Mouse (Mus musculus) left cerebral cortex, adult 2 months (tissue): ENCODE data around the gene Crim1. TPM values are rescaled to one million over a fixed set of nuclear protein-coding genes. Genes with fewer than 3 reads are reported as not detected.

Experiments
- DNase-seq, 2 experiments: peaks; one replicate each; pipeline ENCODE4 v3.0.0; 2021 to 2022; ENCODE audit warnings: low spot score in 2 of 2, mixed read lengths in 1 of 2; ENCODE audit errors: extremely low spot score in 1 of 2
- H3K27ac ChIP-seq: fragments of 200-600 bp; 2 replicates; pipeline ENCODE4 v1.8.1; 2022
- H3K4me3 ChIP-seq: fragments of 200-600 bp; 2 replicates; pipeline ENCODE4 v1.8.1; 2022
- CTCF ChIP-seq: fragments of 200-600 bp; IDR thresholded peaks from 2 replicates; pipeline ENCODE4 v1.8.1; 2022; ENCODE audit warnings: antibody characterized with exemption, mild to moderate bottlenecking, moderate library complexity
- intact Hi-C: fragments of 180-260 bp; cut with DNase I; formaldehyde crosslinking; loops from one replicate; pipeline ENCODE4 v1.15.1; 2025
- total RNA-seq, 2 experiments: library from RNA; stranded (reverse); gene quantifications; 2 replicates each; pipeline ENCODE4 v1.2.3; 2021

The Crim1 gene
- total RNA-seq, 2 experiments from 2014 or later, result 83.3 to 93.1 TPM

GRCm38 (mm10) chr17:78354411-78354810, 154.4 kb downstream of the Crim1 start:
- Histone ChIP-seq H3K27ac (no peak overlapping the region), H3K4me3 (no peak overlapping the region)
- no peak for DNase-seq
- intact Hi-C loops, result no loop called here
- no peak for TF ChIP-seq CTCF

GRCm38 (mm10) chr17:78354871-78355270, 154.8 kb downstream of the Crim1 start:
- no peak for TF ChIP-seq CTCF
- Histone ChIP-seq H3K27ac (no peak overlapping the region), H3K4me3 (no peak overlapping the region)
- no peak for DNase-seq
- intact Hi-C loops, result no loop called here

- no peak for TF ChIP-seq CTCF
- no peak for DNase-seq
- H3K4me3 ChIP-seq, result no peak overlapping the region
- no peak overlapping the region for H3K27ac ChIP-seq
- intact Hi-C loops, result no loop called here
Observed at GRCm38 (mm10) chr17:78355611-78356010, 155.6 kb downstream of the Crim1 start.

- Histone ChIP-seq H3K27ac (no peak overlapping the region), H3K4me3 (no peak overlapping the region)
- intact Hi-C loops, result no loop called here
- no peak for DNase-seq
- no peak for TF ChIP-seq CTCF
Observed at GRCm38 (mm10) chr17:78357753-78358152, 157.7 kb downstream of the Crim1 start.

- H3K4me3 ChIP-seq, result no peak overlapping the region
- no peak for TF ChIP-seq CTCF
- no peak for DNase-seq
- H3K27ac ChIP-seq, result no peak overlapping the region
- intact Hi-C loops, result no loop called here
Observed at GRCm38 (mm10) chr17:78358251-78358726, 158.2 kb downstream of the Crim1 start.

GRCm38 (mm10) chr17:78361939-78362728, 162.1 kb downstream of the Crim1 start:
- intact Hi-C loops, result no loop called here
- no peak overlapping the region for H3K27ac ChIP-seq
- no peak overlapping the region for H3K4me3 ChIP-seq
- no peak for TF ChIP-seq CTCF
- DNase-seq, result no peak

GRCm38 (mm10) chr17:78364555-78365302, 164.7 kb downstream of the Crim1 start:
- Histone ChIP-seq H3K27ac (no peak overlapping the region), H3K4me3 (no peak overlapping the region)
- DNase-seq, result no peak
- intact Hi-C loops, result no loop called here
- no peak for TF ChIP-seq CTCF

- intact Hi-C loops, result no loop called here
- DNase-seq, result no peak
- H3K27ac ChIP-seq, result no peak overlapping the region
- TF ChIP-seq CTCF, result no peak
- no peak overlapping the region for H3K4me3 ChIP-seq
Observed at GRCm38 (mm10) chr17:78366070-78366469, 166.0 kb downstream of the Crim1 start.

- Histone ChIP-seq H3K27ac (no peak overlapping the region), H3K4me3 (no peak overlapping the region)
- intact Hi-C loops, result no loop called here
- TF ChIP-seq CTCF, result no peak
- DNase-seq, result no peak
Observed at GRCm38 (mm10) chr17:78368481-78368880, 168.4 kb downstream of the Crim1 start.

- TF ChIP-seq CTCF, result peak; percentile 41
- intact Hi-C loops, result no loop called here
- no peak for DNase-seq
- no peak overlapping the region for H3K27ac ChIP-seq
- H3K4me3 ChIP-seq, result no peak overlapping the region
Observed at GRCm38 (mm10) chr17:78370445-78370844, 170.4 kb downstream of the Crim1 start.

GRCm38 (mm10) chr17:78373174-78373573, 173.1 kb downstream of the Crim1 start:
- DNase-seq, result no peak
- Histone ChIP-seq H3K27ac (no peak overlapping the region), H3K4me3 (no peak overlapping the region)
- TF ChIP-seq CTCF, result no peak
- intact Hi-C loops, result no loop called here

- TF ChIP-seq CTCF, result no peak
- DNase-seq, result no peak
- H3K27ac ChIP-seq, result no peak overlapping the region
- no peak overlapping the region for H3K4me3 ChIP-seq
- intact Hi-C loops, result no loop called here
Observed at GRCm38 (mm10) chr17:78373849-78374248, 173.8 kb downstream of the Crim1 start.
